Mouse (Mus musculus): ENCODE measurements around the gene Faim2. TPM values are rescaled to one million over a fixed set of nuclear protein-coding genes. Genes with fewer than 3 reads are reported as not detected.

Faim2 gene
- total and polyA plus RNA-seq, 3 experiments: 0.33 TPM; not detected in 2

- ATAC-seq (ENCODE audit: extremely low read depth, insufficient number of reproducible peaks, low FRiP score, poor library complexity, severe bottlenecking) (no peak), DNase-seq (ENCODE audit: low spot score) (no peak)
- Histone ChIP-seq H3K27me3 (ENCODE audit: insufficient read depth, low read length) (peaks cover 3% of the 10 kb centered on the region), H3K9me3 (replicated peaks) (no peaks in the 10 kb centered on the region), H3K36me3 (replicated peaks) (no peaks in the 10 kb centered on the region), H3K4me1 (ENCODE audit: insufficient read depth, low read depth, low read length) (no peaks in the 10 kb centered on the region), H3K4me3 (ENCODE audit: low read depth, low read length) (no peak overlapping the region)
- TF ChIP-seq GATA2 (IDR thresholded peaks at IDR 0.05; ENCODE audit: borderline replicate concordance, low read depth, low read length) (no peak), POLR2AphosphoS5 (IDR thresholded peaks at IDR 0.05; ENCODE audit: insufficient replicate concordance, low read depth, low read length) (no peak), TAL1 (conservative IDR thresholded peaks at IDR 0.05; ENCODE audit: low read depth, low read length) (no peak), CTCF (IDR thresholded peaks at IDR 0.05; ENCODE audit: low read depth, low read length) (no peak), GATA1 (IDR thresholded peaks at IDR 0.05; ENCODE audit: borderline replicate concordance, low read length) (no peak)
These were observed 25.8 kb upstream of the Faim2 start for GRCm38 (mm10) chr15:99553767-99554166.

GRCm38 (mm10) chr15:99549901-99550300, 21.9 kb upstream of the Faim2 start:
- H3K36me3 ChIP-seq (replicated peaks): no peaks in the 10 kb centered on the region
- peaks cover 6% of the 10 kb centered on the region for H3K27me3 ChIP-seq (ENCODE audit: insufficient read depth, low read length)
- H3K4me3 ChIP-seq (ENCODE audit: low read depth, low read length): no peak overlapping the region
- ATAC-seq (ENCODE audit: extremely low read depth, insufficient number of reproducible peaks, low FRiP score, poor library complexity, severe bottlenecking) (no peak), DNase-seq (ENCODE audit: low spot score) (no peak)
- H3K4me1 ChIP-seq (ENCODE audit: insufficient read depth, low read depth, low read length): no peaks in the 10 kb centered on the region
- no peak for TF ChIP-seq GATA1 (IDR thresholded peaks at IDR 0.05; ENCODE audit: borderline replicate concordance, low read length)
- no peak for TF ChIP-seq CTCF (IDR thresholded peaks at IDR 0.05; ENCODE audit: low read depth, low read length)
- TF ChIP-seq GATA2 (IDR thresholded peaks at IDR 0.05; ENCODE audit: borderline replicate concordance, low read depth, low read length): no peak
- TF ChIP-seq TAL1 (conservative IDR thresholded peaks at IDR 0.05; ENCODE audit: low read depth, low read length): no peak
- no peak for TF ChIP-seq POLR2AphosphoS5 (IDR thresholded peaks at IDR 0.05; ENCODE audit: insufficient replicate concordance, low read depth, low read length)
- H3K9me3 ChIP-seq (replicated peaks): no peaks in the 10 kb centered on the region

- H3K9me3 ChIP-seq (replicated peaks): no peaks in the 10 kb centered on the region
- ATAC-seq (ENCODE audit: extremely low read depth, insufficient number of reproducible peaks, low FRiP score, poor library complexity, severe bottlenecking) (no peak), DNase-seq (ENCODE audit: low spot score) (no peak)
- no peak for TF ChIP-seq CTCF (IDR thresholded peaks at IDR 0.05; ENCODE audit: low read depth, low read length)
- TF ChIP-seq POLR2AphosphoS5 (IDR thresholded peaks at IDR 0.05; ENCODE audit: insufficient replicate concordance, low read depth, low read length): no peak
- no peak for TF ChIP-seq TAL1 (conservative IDR thresholded peaks at IDR 0.05; ENCODE audit: low read depth, low read length)
- no peak for TF ChIP-seq GATA2 (IDR thresholded peaks at IDR 0.05; ENCODE audit: borderline replicate concordance, low read depth, low read length)
- no peak for TF ChIP-seq GATA1 (IDR thresholded peaks at IDR 0.05; ENCODE audit: borderline replicate concordance, low read length)
- no peaks in the 10 kb centered on the region for H3K4me1 ChIP-seq (ENCODE audit: insufficient read depth, low read depth, low read length)
- no peaks in the 10 kb centered on the region for H3K36me3 ChIP-seq (replicated peaks)
- H3K27me3 ChIP-seq (ENCODE audit: insufficient read depth, low read length): peaks cover 17% of the 10 kb centered on the region
- no peak overlapping the region for H3K4me3 ChIP-seq (ENCODE audit: low read depth, low read length)
These were observed 19.8 kb upstream of the Faim2 start for GRCm38 (mm10) chr15:99547732-99548131.

GRCm38 (mm10) chr15:99546596-99546995, 18.6 kb upstream of the Faim2 start:
- H3K27me3 ChIP-seq (ENCODE audit: insufficient read depth, low read length): peaks cover 19% of the 10 kb centered on the region
- no peaks in the 10 kb centered on the region for H3K9me3 ChIP-seq (replicated peaks)
- DNase-seq (ENCODE audit: low spot score) (no peak), ATAC-seq (ENCODE audit: extremely low read depth, insufficient number of reproducible peaks, low FRiP score, poor library complexity, severe bottlenecking) (no peak)
- TF ChIP-seq GATA1 (IDR thresholded peaks at IDR 0.05; ENCODE audit: borderline replicate concordance, low read length) (no peak), POLR2AphosphoS5 (IDR thresholded peaks at IDR 0.05; ENCODE audit: insufficient replicate concordance, low read depth, low read length) (no peak)
- no peaks in the 10 kb centered on the region for H3K36me3 ChIP-seq (replicated peaks)
- H3K4me3 ChIP-seq (ENCODE audit: low read depth, low read length): no peak overlapping the region
- no peaks in the 10 kb centered on the region for H3K4me1 ChIP-seq (ENCODE audit: insufficient read depth, low read depth, low read length)

- no peak for TF ChIP-seq CTCF (IDR thresholded peaks at IDR 0.05; ENCODE audit: low read depth, low read length)
- TF ChIP-seq TAL1 (conservative IDR thresholded peaks at IDR 0.05; ENCODE audit: low read depth, low read length): no peak
- no peak for TF ChIP-seq GATA1 (IDR thresholded peaks at IDR 0.05; ENCODE audit: borderline replicate concordance, low read length)
- TF ChIP-seq POLR2AphosphoS5 (IDR thresholded peaks at IDR 0.05; ENCODE audit: insufficient replicate concordance, low read depth, low read length): no peak
- TF ChIP-seq GATA2 (IDR thresholded peaks at IDR 0.05; ENCODE audit: borderline replicate concordance, low read depth, low read length): no peak
- Histone ChIP-seq H3K36me3 (replicated peaks) (no peaks in the 10 kb centered on the region), H3K9me3 (replicated peaks) (no peaks in the 10 kb centered on the region), H3K27me3 (ENCODE audit: insufficient read depth, low read length) (peaks cover 23% of the 10 kb centered on the region), H3K4me1 (ENCODE audit: insufficient read depth, low read depth, low read length) (no peaks in the 10 kb centered on the region), H3K4me3 (ENCODE audit: low read depth, low read length) (no peak overlapping the region)
- DNase-seq (ENCODE audit: low spot score) (no peak), ATAC-seq (ENCODE audit: extremely low read depth, insufficient number of reproducible peaks, low FRiP score, poor library complexity, severe bottlenecking) (no peak)
These were observed 16.1 kb upstream of the Faim2 start for GRCm38 (mm10) chr15:99544047-99544446.

- TF ChIP-seq GATA2 (IDR thresholded peaks at IDR 0.05; ENCODE audit: borderline replicate concordance, low read depth, low read length): no peak
- TF ChIP-seq CTCF (IDR thresholded peaks at IDR 0.05; ENCODE audit: low read depth, low read length): no peak
- H3K4me1 ChIP-seq (ENCODE audit: insufficient read depth, low read depth, low read length): no peaks in the 10 kb centered on the region
- peaks cover 20% of the 10 kb centered on the region for H3K27me3 ChIP-seq (ENCODE audit: insufficient read depth, low read length)
- H3K9me3 ChIP-seq (replicated peaks): no peaks in the 10 kb centered on the region
- DNase-seq (ENCODE audit: low spot score): no peak
- H3K4me3 ChIP-seq (ENCODE audit: low read depth, low read length): no peak overlapping the region
- no peak for ATAC-seq (ENCODE audit: extremely low read depth, insufficient number of reproducible peaks, low FRiP score, poor library complexity, severe bottlenecking)
- H3K36me3 ChIP-seq (replicated peaks): no peaks in the 10 kb centered on the region
These were observed 11.9 kb upstream of the Faim2 start for GRCm38 (mm10) chr15:99539891-99540290.
